Mouse (Mus musculus) liver, adult (tissue): ENCODE measurements around the gene Gm3460.
"Not testable (repeated sequence)": the region's sequence is repeated elsewhere in the genome, so short reads cannot be mapped to it uniquely, and the experiment has no call there.

Source experiments
- GATA4 ChIP-seq: IDR thresholded peaks from 2 replicates; pipeline ENCODE4 v1.6.1; 2014; ENCODE audit warnings: mild to moderate bottlenecking, low read length; ENCODE audit not compliant: insufficient replicate concordance

The Gm3460 gene

GRCm38 (mm10) chr14:6622318-6622717, at the start of gene Gm3460:
Gm3460 (minus strand) TSS chr14:6622418.
- TF ChIP-seq GATA4, result not testable (repeated sequence)

- not testable (repeated sequence) for TF ChIP-seq GATA4
Measured at GRCm38 (mm10) chr14:6590513-6590912, 31.7 kb downstream of the Gm3460 start, which contains the start of gene Gm3629. Gm3629 (minus strand) TSS chr14:6590613.
